Mouse (Mus musculus) liver, postnatal 0 days (tissue): Measurements from ENCODE around the gene 1110032F04Rik. TPM values are rescaled to one million over a fixed set of nuclear protein-coding genes. Genes with fewer than 3 reads are reported as not detected.

ENCODE experiments used
- ATAC-seq: fragments of 200-750 bp; cut with Nextera tagmentation; 2 replicates; pipeline ENCODE4 v1.8.0; 2017; ENCODE audit warnings: mild to moderate bottlenecking, moderate library complexity
- DNase-seq: peaks from one replicate; pipeline ENCODE4 v3.0.0-alpha.2; 2016
- H3K27ac ChIP-seq: fragments of 300-500 bp; sonication (generic); 2 replicates; pipeline ENCODE4 v1.5.1; 2014; ENCODE audit warnings: antibody characterized with exemption, moderate library complexity, mild to moderate bottlenecking, low read depth
- H3K27me3 ChIP-seq: fragments of 300-500 bp; sonication (generic); 2 replicates; pipeline ENCODE4 v1.6.1; 2014; ENCODE audit warnings: low read length, control low read depth, mixed read lengths; ENCODE audit not compliant: insufficient read depth
- H3K36me3 ChIP-seq: fragments of 300-500 bp; sonication (generic); replicated peaks from 2 replicates; pipeline ENCODE4 v1.6.1; 2014; ENCODE audit warnings: mild to moderate bottlenecking, control low read depth, low read length, moderate library complexity, mixed read lengths; ENCODE audit not compliant: insufficient read depth
- H3K4me1 ChIP-seq: fragments of 300-500 bp; sonication (generic); 2 replicates; pipeline ENCODE4 v1.6.1; 2014; ENCODE audit warnings: antibody characterized with exemption, mild to moderate bottlenecking, control low read depth; ENCODE audit not compliant: insufficient read depth
- H3K4me2 ChIP-seq: fragments of 300-500 bp; sonication (generic); 2 replicates; pipeline ENCODE4 v1.6.1; 2014; ENCODE audit warnings: low read depth, mild to moderate bottlenecking, low read length, moderate library complexity, mixed read lengths
- H3K4me3 ChIP-seq: fragments of 300-500 bp; sonication (generic); 2 replicates; pipeline ENCODE4 v1.5.1; 2014; ENCODE audit warnings: low read depth, low read length
- H3K9ac ChIP-seq: fragments of 300-500 bp; sonication (generic); replicated peaks from 2 replicates; pipeline ENCODE4 v1.6.1; 2014; ENCODE audit warnings: mild to moderate bottlenecking, moderate library complexity
- H3K9me3 ChIP-seq: fragments of 300-500 bp; sonication (generic); 2 replicates; pipeline ENCODE4 v1.6.1; 2016; ENCODE audit warnings: mild to moderate bottlenecking, control low read depth, low read length, mixed read lengths
- CTCF ChIP-seq: sonication (generic); IDR thresholded peaks from 2 replicates; pipeline ENCODE4 v1.5.1; 2016; ENCODE audit warnings: antibody characterized with exemption, low read depth
- EP300 ChIP-seq: IDR thresholded peaks from 2 replicates; pipeline ENCODE4 v1.6.1; 2016; ENCODE audit warnings: antibody characterized with exemption, low read depth, mild to moderate bottlenecking
- WGBS: fragments of 180-500 bp; shearing (Covaris S2); extraction: QIAGEN DNeasy Blood & Tissue Kit; methylation state at CpG from one replicate; pipeline ENCODE4 v1.1.7; 2014; ENCODE audit not compliant: insufficient replicate concordance; 5-methylcytosine and 5-hydroxymethylcytosine counted together
- polyA plus RNA-seq: library from polyadenylated mRNA; unstranded; fragments of >200 nt; fragmentation: Nextera tagmentation; extraction: Ambion mirVana; gene quantifications from 2 replicates; pipeline ENCODE4 v1.2.1, GENCODE M21; 2015

Gene 1110032F04Rik
- polyA plus RNA-seq, 1 experiment from 2014 or later, result 0.39 TPM

DNA sequence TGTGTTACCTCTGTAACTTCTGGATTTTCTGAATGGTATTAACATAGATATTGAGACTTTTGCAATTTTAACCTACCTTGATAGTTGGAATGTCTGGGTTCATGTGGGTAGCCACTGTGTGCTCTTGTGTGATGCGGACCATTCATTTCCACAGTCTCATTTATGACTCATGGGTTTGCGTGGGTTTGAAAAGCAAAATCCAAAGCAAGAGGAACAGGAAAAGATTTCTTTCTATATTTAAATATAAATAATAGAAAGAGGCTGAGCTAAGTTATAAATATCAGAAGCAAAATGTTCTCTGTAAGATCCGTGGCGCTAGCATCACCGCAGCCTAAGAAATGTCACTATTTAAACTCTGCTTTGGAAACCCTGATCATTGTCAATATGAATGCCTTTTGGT is 41.7 kb upstream of the 1110032F04Rik start:
- Histone ChIP-seq H3K4me2 (no peak overlapping the region), H3K27ac (no peak overlapping the region), H3K9ac (no peak overlapping the region), H3K27me3 (no peaks in the 10 kb centered on the region), H3K4me1 (no peaks in the 10 kb centered on the region), H3K4me3 (no peak overlapping the region), H3K9me3 (no peaks in the 10 kb centered on the region), H3K36me3 (no peaks in the 10 kb centered on the region)
- 92% methylated on average over 5 of the region's 5 CpGs for whole genome bisulfite sequencing
- ATAC-seq (no peak), DNase-seq (no peak)
- TF ChIP-seq EP300 (no peak), CTCF (no peak)

DNA sequence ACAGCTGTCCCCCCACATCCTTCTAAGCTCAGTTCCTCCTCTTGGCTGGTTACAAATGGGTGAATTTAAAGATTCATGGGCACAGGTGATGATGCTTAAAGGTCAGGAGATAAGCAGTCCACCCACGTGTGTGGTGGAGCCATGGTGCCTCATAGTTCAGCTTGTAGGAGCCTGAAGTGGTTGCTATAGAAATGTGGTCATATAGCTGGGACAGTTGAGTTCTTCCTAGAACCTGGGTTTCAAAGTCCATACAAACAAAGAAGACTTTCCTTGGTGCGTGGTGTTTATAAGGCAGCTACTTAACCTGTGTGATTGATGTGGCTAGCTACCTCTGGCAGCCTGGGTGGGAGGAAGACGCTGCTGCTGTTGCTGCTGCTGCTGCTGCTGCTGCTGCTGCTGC is 39.4 kb upstream of the 1110032F04Rik start:
- TF ChIP-seq EP300 (no peak), CTCF (no peak)
- Histone ChIP-seq H3K9me3 (no peaks in the 10 kb centered on the region), H3K9ac (no peak overlapping the region), H3K4me2 (no peak overlapping the region), H3K4me3 (no peak overlapping the region), H3K27me3 (no peaks in the 10 kb centered on the region), H3K4me1 (no peaks in the 10 kb centered on the region), H3K27ac (no peak overlapping the region), H3K36me3 (no peaks in the 10 kb centered on the region)
- 69% methylated on average over 3 of the region's 3 CpGs for WGBS
- no peak for ATAC-seq
- DNase-seq, result no peak

DNA sequence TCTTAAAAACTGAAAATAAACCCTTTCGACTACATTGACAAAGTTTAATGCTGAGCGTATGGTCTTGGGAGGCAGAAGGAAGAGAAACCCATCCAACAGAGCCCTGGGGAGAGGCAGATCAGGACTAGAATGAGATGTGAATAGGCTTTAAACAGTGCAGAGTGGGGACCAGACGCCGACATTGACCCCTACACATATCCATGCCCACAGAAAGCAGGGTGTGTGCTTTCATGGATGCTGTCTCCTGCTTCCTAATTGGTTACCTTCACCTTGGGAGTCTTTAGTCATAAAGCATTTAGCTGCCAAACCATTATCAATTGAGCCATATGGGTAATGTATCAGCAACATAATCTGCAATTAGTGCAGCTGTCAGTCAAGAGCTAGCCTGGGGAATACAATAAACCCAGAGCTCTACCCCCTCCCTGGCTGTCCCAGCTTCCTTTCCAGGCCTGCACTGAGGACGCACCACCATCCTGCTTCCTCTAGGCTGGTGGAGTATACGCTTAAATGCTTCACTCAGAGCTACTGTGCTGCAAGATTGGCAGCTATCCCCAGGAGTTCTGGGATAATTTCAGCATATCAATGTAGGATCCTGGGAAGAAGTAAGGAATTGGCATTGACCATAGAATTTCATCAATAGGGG is 32.4 kb upstream of the 1110032F04Rik start:
- no peak overlapping the region for H3K4me3 ChIP-seq
- DNase-seq, result no peak
- no peak for ATAC-seq
- no peaks in the 10 kb centered on the region for H3K27me3 ChIP-seq
- H3K27ac ChIP-seq, result no peak overlapping the region
- no peaks in the 10 kb centered on the region for H3K36me3 ChIP-seq
- no peaks in the 10 kb centered on the region for H3K4me1 ChIP-seq
- H3K4me2 ChIP-seq, result no peak overlapping the region
- 77% methylated on average over 6 of the region's 6 CpGs for WGBS
- H3K9ac ChIP-seq, result no peak overlapping the region
- TF ChIP-seq EP300, result no peak
- no peak for TF ChIP-seq CTCF
- no peaks in the 10 kb centered on the region for H3K9me3 ChIP-seq

DNA sequence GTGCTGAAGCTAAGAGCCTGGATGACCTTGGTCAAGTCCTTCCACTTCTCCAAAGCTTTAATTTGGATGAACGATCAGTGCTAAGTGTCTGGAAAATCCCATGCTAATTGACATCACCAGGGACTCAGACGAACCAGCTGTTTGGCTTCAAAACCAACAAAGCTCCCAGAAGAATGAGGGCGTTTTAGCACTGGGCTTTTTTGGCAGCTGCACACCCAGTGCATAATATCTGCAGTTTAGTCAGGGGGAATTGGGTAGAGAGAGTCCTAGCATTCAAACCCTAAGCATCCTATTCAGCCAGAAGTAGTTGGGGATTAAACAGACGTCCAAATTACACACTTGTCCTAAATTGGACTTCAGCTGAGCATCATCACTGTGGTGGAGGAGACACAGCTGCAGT is 29.2 kb upstream of the 1110032F04Rik start:
- Histone ChIP-seq H3K4me3 (no peak overlapping the region), H3K27ac (no peak overlapping the region), H3K9ac (no peak overlapping the region), H3K36me3 (no peaks in the 10 kb centered on the region), H3K4me1 (no peaks in the 10 kb centered on the region), H3K4me2 (no peak overlapping the region), H3K27me3 (no peaks in the 10 kb centered on the region), H3K9me3 (no peaks in the 10 kb centered on the region)
- no peak for DNase-seq
- TF ChIP-seq EP300 (no peak), CTCF (no peak)
- ATAC-seq, result no peak
- WGBS, result 63% methylated on average over 4 of the region's 4 CpGs

DNA sequence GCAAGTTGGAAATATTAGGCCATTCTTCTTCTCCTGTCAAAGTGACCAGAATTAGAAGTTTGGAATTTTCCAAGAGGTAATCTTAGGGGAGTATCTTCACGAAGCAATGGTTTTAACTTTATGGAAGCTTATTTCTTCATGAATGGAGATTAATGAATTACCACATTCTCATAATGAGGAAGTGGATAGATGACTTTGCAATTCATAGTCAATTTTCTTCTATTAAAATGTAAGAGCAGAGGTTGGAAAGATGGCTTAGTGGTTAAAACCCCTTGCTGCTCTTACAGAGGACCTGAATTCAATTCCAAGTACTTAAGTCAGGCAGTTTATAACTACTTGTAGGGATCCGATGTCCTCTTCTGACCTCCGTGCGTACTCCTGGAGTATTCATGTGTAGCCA is 25.4 kb upstream of the 1110032F04Rik start:
- 84% methylated on average over 4 of the region's 4 CpGs for WGBS

DNA sequence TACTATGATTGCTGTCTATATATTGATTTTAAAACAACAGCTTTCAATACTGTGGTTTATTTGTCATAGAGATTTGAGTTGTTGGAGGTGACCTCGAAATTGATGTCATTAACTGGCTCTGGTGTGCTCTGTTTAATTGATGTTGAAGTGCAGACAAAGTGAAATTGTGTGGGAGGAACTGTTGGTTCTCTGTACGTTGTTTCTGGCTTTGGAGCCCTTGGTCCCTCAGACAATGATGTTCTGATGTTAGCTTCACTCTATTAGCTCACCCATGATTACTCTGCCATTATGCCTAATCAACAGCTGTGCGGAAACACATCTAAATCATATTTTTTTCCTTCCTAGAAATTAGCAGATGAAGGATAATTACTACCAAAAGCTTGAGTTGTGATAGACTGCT is 21.1 kb upstream of the 1110032F04Rik start:
- no peak for DNase-seq
- 65% methylated on average over 3 of the region's 3 CpGs for WGBS

More for the DNA sequence above, 25.4 kb upstream of the 1110032F04Rik start:
- no peaks in the 10 kb centered on the region for H3K36me3 ChIP-seq
- H3K4me2 ChIP-seq, result no peak overlapping the region
- no peaks in the 10 kb centered on the region for H3K4me1 ChIP-seq
- DNase-seq, result no peak
- no peaks in the 10 kb centered on the region for H3K27me3 ChIP-seq
- no peaks in the 10 kb centered on the region for H3K9me3 ChIP-seq
- H3K27ac ChIP-seq, result no peak overlapping the region
- H3K9ac ChIP-seq, result no peak overlapping the region
- no peak overlapping the region for H3K4me3 ChIP-seq
- no peak for ATAC-seq
- TF ChIP-seq EP300, result no peak
- no peak for TF ChIP-seq CTCF

DNA sequence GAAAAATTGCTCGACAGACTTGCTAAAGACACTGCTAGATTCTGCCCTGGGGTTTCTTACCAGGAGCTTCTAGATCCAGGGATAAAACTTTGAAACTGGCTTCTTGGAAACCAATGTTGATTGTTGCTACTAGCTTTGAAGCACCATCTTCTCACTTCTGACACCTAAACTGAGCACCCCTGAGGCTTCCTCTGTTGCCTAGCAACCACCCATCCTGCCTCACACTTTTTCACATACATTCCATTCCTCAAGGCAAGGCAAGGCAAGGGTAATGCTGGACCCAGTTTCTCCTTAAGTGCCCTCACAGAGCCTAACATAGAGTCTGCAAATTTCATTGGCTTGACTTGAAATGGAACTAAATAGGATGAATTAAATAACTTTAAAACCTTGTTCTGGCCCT is 17.0 kb upstream of the 1110032F04Rik start:
- Histone ChIP-seq H3K4me2 (no peak overlapping the region), H3K4me3 (no peak overlapping the region), H3K27ac (no peak overlapping the region), H3K27me3 (no peaks in the 10 kb centered on the region), H3K36me3 (no peaks in the 10 kb centered on the region), H3K9ac (no peak overlapping the region), H3K4me1 (no peaks in the 10 kb centered on the region), H3K9me3 (no peaks in the 10 kb centered on the region)
- DNase-seq, result no peak
- TF ChIP-seq CTCF, result no peak
- TF ChIP-seq EP300, result no peak
- no peak for ATAC-seq
- 74% methylated on average over 1 of the region's 1 CpGs for WGBS

More for the DNA sequence above, 21.1 kb upstream of the 1110032F04Rik start:
- no peak overlapping the region for H3K4me3 ChIP-seq
- no peaks in the 10 kb centered on the region for H3K4me1 ChIP-seq
- no peaks in the 10 kb centered on the region for H3K27me3 ChIP-seq
- H3K36me3 ChIP-seq, result no peaks in the 10 kb centered on the region
- TF ChIP-seq EP300, result no peak
- no peaks in the 10 kb centered on the region for H3K9me3 ChIP-seq
- ATAC-seq, result no peak
- H3K27ac ChIP-seq, result no peak overlapping the region
- H3K9ac ChIP-seq, result no peak overlapping the region
- H3K4me2 ChIP-seq, result no peak overlapping the region
